Mouse (Mus musculus) macrophage (primary cell): ENCODE data around the gene Kcne2. TPM values are rescaled to one million over a fixed set of nuclear protein-coding genes. Genes with fewer than 3 reads are reported as not detected.

Experiments used
- H3K27ac ChIP-seq: fragments of 350-480 bp; formaldehyde crosslinking; 2 replicates; pipeline ENCODE4 v1.9.0; 2021
- H3K36me3 ChIP-seq: fragments of 350-480 bp; formaldehyde crosslinking; 2 replicates; pipeline ENCODE4 v1.9.0; 2021; ENCODE audit errors: inconsistent target
- H3K4me3 ChIP-seq: fragments of 350-480 bp; formaldehyde crosslinking; 2 replicates; pipeline ENCODE4 v1.9.0; 2021; ENCODE audit errors: inconsistent target
- H3K79me2 ChIP-seq: fragments of 350-480 bp; formaldehyde crosslinking; 2 replicates; pipeline ENCODE4 v1.9.0; 2021; ENCODE audit errors: inconsistent target
- WGBS: methylation state at CpG from one replicate; pipeline ENCODE4 v1.1.7; 2026; ENCODE audit warnings: inconsistent platforms; ENCODE audit not compliant: missing documents; 5-methylcytosine and 5-hydroxymethylcytosine counted together
- polyA plus RNA-seq: library from polyadenylated mRNA; stranded (reverse); fragments of 250-400 nt; gene quantifications from 3 replicates; pipeline ENCODE4 v1.2.4, GENCODE M21; 2018; ENCODE audit warnings: inconsistent platforms

Gene Kcne2
- polyA plus RNA-seq, 1 experiment from 2014 or later: not detected

GRCm38 (mm10) chr16:92324309-92325061, 32.3 kb downstream of the Kcne2 start:
- Histone ChIP-seq H3K4me3 (no peak overlapping the region), H3K36me3 (no peaks in the 10 kb centered on the region), H3K27ac (no peak overlapping the region), H3K79me2 (no peaks in the 10 kb centered on the region)
- WGBS: 95% methylated on average over 7 of the region's 7 CpGs

GRCm38 (mm10) chr16:92325062-92325406, 32.8 kb downstream of the Kcne2 start:
- H3K4me3 ChIP-seq: no peak overlapping the region
- 67% methylated on average over 1 of the region's 1 CpGs for WGBS

GRCm38 (mm10) chr16:92327911-92328310, 35.7 kb downstream of the Kcne2 start:
- Histone ChIP-seq H3K36me3 (no peaks in the 10 kb centered on the region), H3K4me3 (no peak overlapping the region), H3K79me2 (no peaks in the 10 kb centered on the region), H3K27ac (no peak overlapping the region)
- 90% methylated on average over 9 of the region's 10 CpGs for whole genome bisulfite sequencing

More at GRCm38 (mm10) chr16:92325062-92325406, 32.8 kb downstream of the Kcne2 start:
- H3K36me3 ChIP-seq: no peaks in the 10 kb centered on the region
- no peak overlapping the region for H3K27ac ChIP-seq
- H3K79me2 ChIP-seq: no peaks in the 10 kb centered on the region

GRCm38 (mm10) chr16:92330966-92331365, 38.8 kb downstream of the Kcne2 start:
- WGBS: 100% methylated on average over 4 of the region's 5 CpGs
- no peak overlapping the region for H3K27ac ChIP-seq

GRCm38 (mm10) chr16:92334600-92334999, 42.4 kb downstream of the Kcne2 start:
- Histone ChIP-seq H3K79me2 (no peaks in the 10 kb centered on the region), H3K27ac (no peak overlapping the region), H3K4me3 (no peak overlapping the region), H3K36me3 (no peaks in the 10 kb centered on the region)
- WGBS: 64% methylated on average over 8 of the region's 9 CpGs

More at GRCm38 (mm10) chr16:92330966-92331365, 38.8 kb downstream of the Kcne2 start:
- no peak overlapping the region for H3K4me3 ChIP-seq
- H3K36me3 ChIP-seq: no peaks in the 10 kb centered on the region
- H3K79me2 ChIP-seq: no peaks in the 10 kb centered on the region

- H3K4me3 ChIP-seq: no peak overlapping the region
- 10% methylated on average over 9 of the region's 9 CpGs for WGBS
- no peaks in the 10 kb centered on the region for H3K79me2 ChIP-seq
- no peaks in the 10 kb centered on the region for H3K36me3 ChIP-seq
- H3K27ac ChIP-seq: no peak overlapping the region
Observed at GRCm38 (mm10) chr16:92336280-92336679, 44.1 kb downstream of the Kcne2 start.

GRCm38 (mm10) chr16:92340612-92341511, 48.7 kb downstream of the Kcne2 start:
- Histone ChIP-seq H3K36me3 (no peaks in the 10 kb centered on the region), H3K79me2 (no peaks in the 10 kb centered on the region), H3K27ac (no peak overlapping the region), H3K4me3 (no peak overlapping the region)
- WGBS: 33% methylated on average over 27 of the region's 27 CpGs

- Histone ChIP-seq H3K79me2 (no peaks in the 10 kb centered on the region), H3K27ac (no peak overlapping the region), H3K4me3 (no peak overlapping the region), H3K36me3 (no peaks in the 10 kb centered on the region)
- 74% methylated on average over 11 of the region's 11 CpGs for WGBS
Observed at GRCm38 (mm10) chr16:92345177-92345576, 53.0 kb downstream of the Kcne2 start.

- Histone ChIP-seq H3K27ac (no peak overlapping the region), H3K36me3 (no peaks in the 10 kb centered on the region), H3K79me2 (no peaks in the 10 kb centered on the region), H3K4me3 (no peak overlapping the region)
- 87% methylated on average over 13 of the region's 13 CpGs for WGBS
Observed at GRCm38 (mm10) chr16:92346297-92346916, 54.2 kb downstream of the Kcne2 start.

Other genes with a start within 250 kb of the Kcne2 start
- 18.9 to 32.5 TPM (median 22.6 TPM) in 3 replicates for gene Mrps6, start 234.1 kb upstream of the Kcne2 start, polyA plus RNA-seq
- gene Gm49711, start 234.1 kb upstream of the Kcne2 start, polyA plus RNA-seq: not detected in 3 replicates
- gene Slc5a3, start 234.1 kb upstream of the Kcne2 start, polyA plus RNA-seq: 0.62 to 1.7 TPM (median 1.1 TPM) in 3 replicates
- 41.5 to 76.0 TPM (median 45.7 TPM) in 3 replicates for gene Smim11, start 8.9 kb downstream of the Kcne2 start, polyA plus RNA-seq
- gene Fam243, start 29.1 kb downstream of the Kcne2 start, polyA plus RNA-seq: not detected in 3 replicates
- not detected in 3 replicates for gene Kcne1, start 67.1 kb downstream of the Kcne2 start, polyA plus RNA-seq
- gene Rcan1, start 178.5 kb downstream of the Kcne2 start, polyA plus RNA-seq: 27.6 to 35.2 TPM (median 30.7 TPM) in 3 replicates
- not detected in 3 replicates for gene Clic6, start 193.3 kb downstream of the Kcne2 start, polyA plus RNA-seq